Mouse (Mus musculus): ENCODE measurements around the gene Rp2. TPM values are rescaled to one million over a fixed set of nuclear protein-coding genes. Genes with fewer than 3 reads are reported as not detected.
A peak's percentile ranks its signal among the peaks of the same experiment; 100 is the strongest.
"Not testable (repeated sequence)": the region's sequence is repeated elsewhere in the genome, so short reads cannot be mapped to it uniquely, and the experiment has no call there.

Gene Rp2
- polyA plus RNA-seq (2012; ENCODE audit: insufficient read depth, insufficient read length, low replicate concordance, missing spikeins) = not detected in 2 replicates

- H3K27ac ChIP-seq (ENCODE audit: insufficient read depth, low read depth, low read length) = 0 out of 2 replicates have a peak within 1 kb of the TSS, but pooled peaks have one; percentile 33
- H3K4me3 ChIP-seq (ENCODE audit: insufficient read depth, low read depth, low read length) = peak within 1 kb of the TSS; percentile 75
- 0 out of 2 replicates have a peak, but pooled peaks have one; percentile 47 for TF ChIP-seq POLR2A (IDR thresholded peaks at IDR 0.05; ENCODE audit: insufficient read depth, low read depth, low read length)
- TF ChIP-seq CTCF (IDR thresholded peaks at IDR 0.05; ENCODE audit: insufficient read depth, low read depth, low read length) = no peak
- no peaks in the 10 kb centered on the region for H3K4me1 ChIP-seq (ENCODE audit: control insufficient read depth, insufficient read depth, low read length)
- 13% methylated on average over 35 of the region's 35 CpGs for WGBS
Measured at GRCm38 (mm10) chrX:20364391-20365365, at the start of gene Rp2. TSS of gene Rp2 (plus strand) at chrX:20364481.

- no peak overlapping the region for H3K4me3 ChIP-seq (ENCODE audit: insufficient read depth, low read depth, low read length)
- H3K27ac ChIP-seq (ENCODE audit: insufficient read depth, low read depth, low read length) = no peak overlapping the region
- 35% methylated on average over 1 of the region's 1 CpGs for WGBS
- TF ChIP-seq CTCF (IDR thresholded peaks at IDR 0.05; ENCODE audit: insufficient read depth, low read depth, low read length) (no peak), POLR2A (IDR thresholded peaks at IDR 0.05; ENCODE audit: insufficient read depth, low read depth, low read length) (no peak)
- H3K4me1 ChIP-seq (ENCODE audit: control insufficient read depth, insufficient read depth, low read length) = no peaks in the 10 kb centered on the region
Measured at GRCm38 (mm10) chrX:20332756-20333155, 31.5 kb upstream of the Rp2 start.

DNA sequence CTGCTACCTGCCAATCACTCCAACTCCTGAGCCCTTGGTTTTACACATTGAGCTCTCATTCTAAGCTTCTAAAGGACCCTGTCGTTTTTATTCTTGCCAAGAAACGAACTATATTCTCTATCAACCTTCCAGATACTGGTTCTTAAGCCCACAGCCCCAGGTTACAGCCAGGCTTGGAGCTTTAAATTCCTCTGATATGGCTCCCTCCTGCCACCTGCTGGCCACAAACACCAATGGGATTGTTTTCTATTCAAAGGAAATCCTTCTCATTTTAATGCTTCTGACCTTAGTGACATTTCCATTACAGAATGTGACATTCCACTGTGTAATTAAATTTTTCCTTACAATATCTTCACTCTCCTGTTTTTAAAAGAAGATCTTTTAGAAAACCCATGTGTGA, 28.6 kb upstream of the Rp2 start:
- TF ChIP-seq CTCF (IDR thresholded peaks at IDR 0.05; ENCODE audit: insufficient read depth, low read depth, low read length) (no peak), POLR2A (IDR thresholded peaks at IDR 0.05; ENCODE audit: insufficient read depth, low read depth, low read length) (no peak)
- Histone ChIP-seq H3K4me1 (ENCODE audit: control insufficient read depth, insufficient read depth, low read length) (no peaks in the 10 kb centered on the region), H3K4me3 (ENCODE audit: insufficient read depth, low read depth, low read length) (no peak overlapping the region), H3K27ac (ENCODE audit: insufficient read depth, low read depth, low read length) (no peak overlapping the region)
- 9% methylated on average over 2 of the region's 2 CpGs for WGBS

DNA sequence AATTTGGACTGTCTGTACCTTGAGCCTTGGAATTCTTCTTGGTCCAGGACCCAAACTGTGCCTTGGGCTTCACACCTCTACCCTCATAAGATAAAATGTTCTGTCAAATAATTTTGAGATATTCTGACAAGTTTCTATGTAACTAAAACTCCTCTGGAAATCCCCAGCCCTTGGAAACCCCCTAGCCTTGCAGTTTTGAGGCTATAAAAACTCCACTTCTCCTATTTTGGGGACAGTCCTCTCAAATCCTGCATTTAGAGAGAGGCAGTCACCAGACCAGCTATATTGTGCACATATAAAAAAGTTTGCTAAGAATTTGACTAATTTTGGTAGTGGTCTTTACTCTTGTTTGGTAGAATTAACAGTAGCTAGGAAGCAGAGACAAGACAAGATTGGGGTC, 19.3 kb upstream of the Rp2 start:
- TF ChIP-seq CTCF (IDR thresholded peaks at IDR 0.05; ENCODE audit: insufficient read depth, low read depth, low read length) = no peak
- TF ChIP-seq POLR2A (IDR thresholded peaks at IDR 0.05; ENCODE audit: insufficient read depth, low read depth, low read length) = no peak
- no peak overlapping the region for H3K27ac ChIP-seq (ENCODE audit: insufficient read depth, low read depth, low read length)
- H3K4me3 ChIP-seq (ENCODE audit: insufficient read depth, low read depth, low read length) = no peak overlapping the region
- H3K4me1 ChIP-seq (ENCODE audit: control insufficient read depth, insufficient read depth, low read length) = no peaks in the 10 kb centered on the region

- TF ChIP-seq CTCF (IDR thresholded peaks at IDR 0.05; ENCODE audit: insufficient read depth, low read depth, low read length) = no peak
- no peak for TF ChIP-seq POLR2A (IDR thresholded peaks at IDR 0.05; ENCODE audit: insufficient read depth, low read depth, low read length)
- Histone ChIP-seq H3K4me3 (ENCODE audit: insufficient read depth, low read depth, low read length) (no peak overlapping the region), H3K4me1 (ENCODE audit: control insufficient read depth, insufficient read depth, low read length) (no peaks in the 10 kb centered on the region), H3K27ac (ENCODE audit: insufficient read depth, low read depth, low read length) (no peak overlapping the region)
- WGBS = 64% methylated on average over 3 of the region's 3 CpGs
Measured at GRCm38 (mm10) chrX:20346355-20346754, 17.9 kb upstream of the Rp2 start.

GRCm38 (mm10) chrX:20350241-20350640, 14.0 kb upstream of the Rp2 start:
- WGBS = 94% methylated on average over 4 of the region's 4 CpGs
- H3K4me3 ChIP-seq (ENCODE audit: insufficient read depth, low read depth, low read length); H3K27ac ChIP-seq (ENCODE audit: insufficient read depth, low read depth, low read length); H3K4me1 ChIP-seq (ENCODE audit: control insufficient read depth, insufficient read depth, low read length): not testable (repeated sequence)

GRCm38 (mm10) chrX:20355283-20355682, 9.0 kb upstream of the Rp2 start:
- H3K4me3 ChIP-seq (ENCODE audit: insufficient read depth, low read depth, low read length) = no peak overlapping the region

GRCm38 (mm10) chrX:20356309-20356708, 8.0 kb upstream of the Rp2 start:
- H3K4me3 ChIP-seq (ENCODE audit: insufficient read depth, low read depth, low read length) = no peak overlapping the region
- WGBS = 32% methylated on average over 3 of the region's 3 CpGs
- no peak overlapping the region for H3K27ac ChIP-seq (ENCODE audit: insufficient read depth, low read depth, low read length)
- TF ChIP-seq CTCF (IDR thresholded peaks at IDR 0.05; ENCODE audit: insufficient read depth, low read depth, low read length) = no peak
- TF ChIP-seq POLR2A (IDR thresholded peaks at IDR 0.05; ENCODE audit: insufficient read depth, low read depth, low read length) = no peak
- no peaks in the 10 kb centered on the region for H3K4me1 ChIP-seq (ENCODE audit: control insufficient read depth, insufficient read depth, low read length)

More at GRCm38 (mm10) chrX:20355283-20355682, 9.0 kb upstream of the Rp2 start:
- no peaks in the 10 kb centered on the region for H3K4me1 ChIP-seq (ENCODE audit: control insufficient read depth, insufficient read depth, low read length)
- H3K27ac ChIP-seq (ENCODE audit: insufficient read depth, low read depth, low read length) = no peak overlapping the region
- TF ChIP-seq POLR2A (IDR thresholded peaks at IDR 0.05; ENCODE audit: insufficient read depth, low read depth, low read length) (no peak), CTCF (IDR thresholded peaks at IDR 0.05; ENCODE audit: insufficient read depth, low read depth, low read length) (no peak)
- 64% methylated on average over 1 of the region's 1 CpGs for WGBS

GRCm38 (mm10) chrX:20366036-20366435, 1.8 kb downstream of the Rp2 start:
- TF ChIP-seq POLR2A (IDR thresholded peaks at IDR 0.05; ENCODE audit: insufficient read depth, low read depth, low read length) (no peak), CTCF (IDR thresholded peaks at IDR 0.05; ENCODE audit: insufficient read depth, low read depth, low read length) (no peak)
- 39% methylated on average over 1 of the region's 1 CpGs for WGBS
- Histone ChIP-seq H3K4me1 (ENCODE audit: control insufficient read depth, insufficient read depth, low read length) (no peaks in the 10 kb centered on the region), H3K27ac (ENCODE audit: insufficient read depth, low read depth, low read length) (no peak overlapping the region), H3K4me3 (ENCODE audit: insufficient read depth, low read depth, low read length) (no peak overlapping the region)

All from olfactory bulb, adult 2 months (tissue).